Mouse (Mus musculus) ES-E14 (cell line): ENCODE measurements around the gene Aurkaip1.

Source experiments
- CHD2 ChIP-seq: IDR thresholded peaks from 2 replicates; pipeline ENCODE4 v1.6.1; 2014; ENCODE audit warnings: mild to moderate bottlenecking, low read depth, low read length, inconsistent platforms
- HCFC1 ChIP-seq: IDR thresholded peaks from 2 replicates; pipeline ENCODE4 v1.6.1; 2012; ENCODE audit warnings: low read length, inconsistent platforms, borderline replicate concordance; ENCODE audit not compliant: insufficient read depth

DNA sequence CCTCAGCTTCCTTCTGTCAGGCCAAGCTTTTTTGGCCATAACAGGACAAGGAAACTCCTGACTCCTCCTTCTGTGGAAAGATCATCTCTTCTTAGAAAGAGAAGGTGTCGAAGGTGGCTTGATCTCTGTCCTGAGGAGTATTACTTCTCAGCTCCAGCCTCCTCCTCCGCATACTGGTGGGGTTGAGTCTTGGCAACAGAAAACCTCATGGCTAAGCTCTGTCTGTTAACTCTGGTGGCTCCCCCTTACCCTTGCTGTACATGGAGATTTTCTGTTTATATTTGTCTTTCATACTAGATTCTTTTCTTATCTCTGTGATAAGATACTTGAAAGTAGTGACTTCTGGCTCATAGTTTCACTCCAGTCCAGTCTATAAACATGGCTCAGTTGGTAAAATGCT, 37.3 kb upstream of the Aurkaip1 start:
- TF ChIP-seq HCFC1 (no peak), CHD2 (no peak)
